Mouse (Mus musculus): ENCODE results near the gene Stip1.
"Not testable (repeated sequence)": the region's sequence is repeated elsewhere in the genome, so short reads cannot be mapped to it uniquely, and the experiment has no call there.

The Stip1 gene

DNA sequence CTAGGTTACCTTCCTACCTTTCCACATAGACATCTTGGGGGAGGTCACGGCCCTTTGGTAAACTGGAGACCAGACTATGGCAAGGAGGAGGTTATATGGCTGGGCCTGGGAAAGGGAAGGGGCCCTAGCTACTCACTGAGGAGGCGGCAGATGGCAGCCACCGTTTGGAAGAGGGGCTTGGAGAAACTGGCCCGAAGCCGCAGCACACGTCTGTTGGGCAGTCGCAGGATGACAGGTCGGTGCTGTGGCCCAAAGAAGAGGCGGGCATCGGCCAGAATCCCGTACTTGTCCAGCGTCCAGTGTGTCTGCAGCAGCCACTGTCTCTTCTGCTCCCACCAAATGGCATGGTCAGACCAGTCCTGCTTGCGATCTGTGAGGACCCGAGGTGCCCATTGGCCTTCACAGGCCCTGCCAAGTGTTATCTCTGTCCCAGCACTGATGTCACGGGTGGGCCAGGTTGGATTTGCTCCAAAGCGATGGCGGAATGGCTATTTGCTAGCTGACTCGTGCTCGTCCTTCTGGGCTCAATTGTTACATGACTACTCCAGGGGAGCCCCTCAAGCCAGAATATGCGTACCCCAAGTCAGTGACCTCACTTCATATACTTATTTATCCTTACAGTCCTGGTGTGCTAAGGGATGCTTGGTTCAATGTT, 25.2 kb downstream of the Stip1 start:
- DNase-seq (ENCODE audit: low spot score): no peak

DNA sequence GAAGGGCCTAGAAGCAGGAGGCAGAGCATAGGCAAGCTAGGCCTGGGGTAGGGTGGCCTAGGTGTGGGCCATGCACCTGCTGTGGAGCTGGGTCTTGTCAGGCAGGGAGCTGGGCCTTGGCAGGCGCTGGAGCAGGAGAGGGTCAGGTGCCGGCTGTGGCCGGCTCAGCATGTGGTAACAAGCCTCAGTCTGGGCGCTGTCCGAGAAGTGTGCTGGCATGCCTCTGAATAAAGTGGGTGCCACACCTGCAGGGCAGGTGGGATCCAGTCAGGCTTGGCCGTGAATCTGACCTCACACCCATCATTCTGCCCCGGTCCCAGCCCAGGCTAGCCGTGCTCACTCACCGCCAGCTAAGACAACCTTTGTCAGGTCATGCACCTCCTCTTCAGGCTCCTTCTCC, 25.8 kb downstream of the Stip1 start:
- DNase-seq (ENCODE audit: low spot score): no peak

DNA sequence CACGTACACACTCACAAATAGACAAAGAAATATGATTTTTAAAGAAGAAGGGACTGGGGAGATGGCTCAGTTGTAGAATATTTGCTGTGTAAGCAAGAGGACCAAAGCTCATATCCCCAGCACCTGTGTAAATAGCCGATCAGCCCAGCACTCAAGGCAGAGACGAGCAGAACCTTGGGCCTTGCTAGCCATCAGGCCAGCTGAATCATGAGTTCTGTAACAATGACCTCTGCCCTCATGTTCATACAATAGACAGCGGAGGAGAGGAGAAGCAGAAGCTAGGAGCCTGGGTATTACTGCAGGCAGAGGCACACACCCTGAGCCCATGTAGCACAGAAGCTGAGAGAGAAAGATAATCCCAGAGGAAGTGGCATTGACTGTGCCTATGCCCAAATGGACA, 27.3 kb downstream of the Stip1 start:
- DNase-seq (ENCODE audit: low spot score): no peak

DNA sequence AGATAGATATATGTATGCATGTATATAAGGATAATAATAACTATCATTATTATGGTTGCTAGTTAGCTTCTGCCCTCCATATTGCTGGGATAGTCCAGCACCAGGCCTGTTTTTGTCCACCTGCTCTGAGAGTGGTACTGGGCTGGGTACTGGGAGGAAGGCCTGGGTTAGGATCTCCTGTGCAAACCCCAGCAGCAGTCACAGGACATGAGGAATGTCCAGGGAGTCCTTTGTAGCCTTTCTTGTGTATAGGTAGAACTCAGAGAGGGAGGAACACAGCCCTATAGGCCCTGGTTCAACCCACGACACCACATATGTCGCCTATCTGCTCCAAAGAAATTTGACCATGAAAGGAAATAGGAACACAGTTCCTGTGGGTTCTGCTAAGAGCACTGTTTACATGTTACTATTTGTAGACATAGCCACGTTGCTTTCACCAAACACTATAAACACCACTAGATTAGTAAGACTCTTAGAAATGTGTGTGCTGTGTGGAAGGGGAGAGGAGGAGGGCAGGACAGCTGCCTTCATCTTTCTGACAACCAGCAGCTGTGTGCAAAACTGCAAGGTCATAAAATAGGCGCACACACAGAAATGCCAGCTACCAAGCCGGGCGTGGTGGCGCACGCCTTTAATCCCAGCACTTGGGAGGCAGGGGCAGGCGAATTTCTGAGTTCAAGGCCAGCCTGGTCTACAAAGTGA, 32.7 kb downstream of the Stip1 start:
- DNase-seq (ENCODE audit: low spot score): no peak

DNA sequence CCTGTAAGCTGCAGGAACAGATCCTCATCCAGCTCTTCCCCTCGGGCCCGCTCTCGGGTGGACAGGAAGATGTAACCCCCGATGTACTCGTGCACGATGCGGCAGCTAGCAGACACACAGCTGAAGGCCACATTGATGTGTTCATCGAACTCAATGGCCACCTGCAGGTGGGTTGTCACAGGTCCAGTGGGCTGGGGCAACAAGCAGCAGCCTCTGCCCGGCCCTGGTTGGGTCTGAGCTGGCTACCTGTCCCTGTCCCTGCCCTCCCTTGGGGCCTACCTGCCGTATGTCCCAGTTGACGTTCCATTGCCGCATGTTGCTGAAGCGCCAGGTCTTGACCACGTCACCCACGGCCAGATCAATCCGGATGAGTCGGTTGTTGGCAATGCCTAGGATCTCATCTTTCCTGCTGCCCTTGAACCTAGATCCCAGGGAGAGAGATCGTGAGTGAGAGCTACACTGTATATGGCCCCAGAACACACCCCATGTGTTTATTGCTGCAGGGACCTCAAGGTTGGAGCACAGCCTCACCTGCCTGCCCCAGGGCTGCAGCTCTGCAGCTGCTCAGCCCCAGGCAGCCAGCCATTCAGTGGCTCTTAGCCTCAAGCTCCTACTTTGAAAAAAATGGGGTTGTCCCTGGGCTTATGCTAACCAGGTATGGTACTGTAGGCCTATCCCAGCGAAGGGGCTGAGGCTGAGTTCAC, 40.3 kb downstream of the Stip1 start:
- no peak for DNase-seq (ENCODE audit: low spot score)

DNA sequence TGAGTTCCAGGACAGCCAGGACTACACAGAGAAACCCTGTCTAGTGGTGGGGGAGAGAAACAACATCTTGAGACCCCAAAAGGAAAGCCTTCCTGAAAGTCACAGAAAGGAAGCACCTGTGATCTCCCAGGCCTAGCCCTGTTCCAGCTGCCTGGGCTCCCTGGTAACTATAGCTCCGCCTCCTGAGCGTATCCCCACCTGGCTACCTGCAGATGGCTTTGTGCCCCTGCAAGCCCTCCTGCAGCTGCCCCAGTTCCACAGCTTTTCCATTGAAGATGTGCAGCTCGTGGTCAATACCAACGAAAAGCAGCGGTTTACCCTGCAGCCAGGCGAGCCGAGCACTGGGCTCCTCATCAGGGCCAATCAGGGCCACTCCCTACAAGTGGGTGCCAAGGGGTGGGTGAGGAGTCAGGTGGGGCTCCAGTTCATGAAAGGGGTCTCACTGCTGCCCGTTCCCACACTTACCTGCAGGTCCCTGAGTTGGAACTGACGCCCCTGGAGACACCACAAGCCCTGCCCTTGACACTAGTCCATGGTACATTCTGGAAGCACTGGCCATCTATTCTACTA, 42.0 kb downstream of the Stip1 start:
- no peak for DNase-seq (ENCODE audit: low spot score)

DNA sequence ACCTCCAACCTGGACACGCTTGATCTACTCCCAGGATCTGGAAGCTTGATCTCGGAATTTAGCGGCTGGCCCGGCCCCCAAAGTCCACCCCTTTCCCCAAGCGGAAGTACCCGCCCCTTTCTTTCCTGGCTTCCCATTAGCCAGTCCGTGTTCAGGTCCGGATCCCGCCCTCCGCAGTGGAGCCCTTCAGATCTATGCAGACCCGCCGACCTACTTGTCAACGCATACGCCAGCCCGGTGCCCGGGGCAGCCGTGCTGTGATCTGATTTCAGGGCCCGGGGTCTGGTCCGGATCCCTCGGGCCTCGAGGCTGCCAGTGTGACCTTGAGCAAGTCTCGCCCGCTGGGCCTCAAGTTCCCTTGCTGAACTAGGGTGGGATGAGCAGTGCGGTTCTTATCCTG, 43.8 kb downstream of the Stip1 start, which contains the start of the genes Nudt22 and Trpt1:
Gene Nudt22 (minus strand): TSS at position 112 of the 400 bp plus-strand sequence.
Gene Trpt1 (plus strand): TSS at position 126 of the 400 bp plus-strand sequence.
- DNase-seq (ENCODE audit: low spot score): no peak

DNA sequence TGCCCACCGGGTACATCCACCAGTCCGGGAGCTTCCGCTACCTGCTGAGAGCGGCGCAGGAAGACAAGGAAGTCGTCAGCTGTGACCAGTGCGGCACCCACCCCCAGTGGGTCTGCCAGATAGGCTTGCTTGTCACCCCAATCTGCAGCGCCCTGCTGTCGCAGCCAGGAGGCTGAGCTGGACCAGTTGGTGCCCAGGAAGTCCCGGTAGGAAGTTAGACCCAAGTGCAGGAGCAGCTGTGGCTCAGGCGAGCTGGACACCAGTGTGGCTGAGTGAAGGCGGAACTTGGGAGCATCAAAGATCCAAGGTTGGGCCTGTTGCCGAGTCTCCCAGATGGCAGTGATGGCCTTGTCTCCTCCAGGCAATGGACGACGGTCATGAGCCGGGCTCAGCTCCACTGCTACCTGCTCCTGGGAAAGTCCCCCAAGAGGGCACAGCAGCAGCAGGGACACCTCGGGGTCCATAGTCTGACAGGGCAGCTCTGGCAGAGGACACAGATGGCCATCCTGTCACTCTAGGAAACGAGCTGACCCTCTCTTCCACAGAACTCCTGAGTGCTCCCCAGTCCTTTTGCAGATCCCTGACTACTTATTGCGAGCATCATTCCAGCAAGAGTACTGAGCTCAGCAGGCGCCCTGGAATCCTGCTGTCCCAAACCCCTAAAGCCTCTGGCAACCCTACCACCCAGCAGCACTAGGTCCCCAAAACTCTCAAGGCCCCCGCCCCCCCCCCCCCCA, 44.3 kb downstream of the Stip1 start:
- DNase-seq (ENCODE audit: low spot score): no peak

DNA sequence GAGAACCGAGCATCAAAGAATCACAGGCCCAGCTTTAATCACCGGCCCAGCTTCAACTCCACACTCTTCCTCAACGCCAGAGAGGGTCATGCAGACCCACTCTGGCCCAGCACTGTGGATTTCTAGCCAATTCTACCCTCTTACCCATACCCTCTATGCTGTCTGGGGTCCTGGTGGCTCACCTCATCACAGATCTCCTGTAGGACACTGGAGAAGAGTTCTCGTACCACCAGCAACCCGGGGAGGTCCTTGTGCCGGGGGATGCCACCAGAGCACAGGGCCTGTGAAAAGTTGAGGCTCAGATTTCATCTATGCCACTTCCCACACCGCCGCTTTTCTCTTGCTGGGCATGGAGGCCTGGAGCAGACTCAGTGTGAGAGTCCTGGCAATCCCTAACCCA, 45.3 kb downstream of the Stip1 start:
- DNase-seq (ENCODE audit: low spot score): no peak

DNA sequence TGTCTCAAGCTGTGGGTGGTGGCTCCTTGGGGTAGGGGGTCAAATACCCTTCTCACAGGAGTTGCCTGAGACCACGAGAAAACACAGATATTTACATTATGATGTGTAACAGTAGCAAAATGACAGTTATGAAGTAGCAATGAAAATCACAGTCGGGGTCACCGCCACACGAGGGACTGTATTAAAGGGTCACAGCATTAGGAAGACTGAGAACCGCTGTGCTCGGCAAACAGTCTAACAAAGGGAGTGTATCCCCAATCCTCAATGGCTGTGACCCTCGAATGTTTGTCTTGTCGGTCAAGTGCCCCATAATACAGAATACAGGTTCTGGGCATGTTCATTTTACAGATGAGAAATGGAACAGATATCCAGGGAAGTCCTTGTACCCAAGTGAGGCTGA, 45.8 kb downstream of the Stip1 start:
- no peak for DNase-seq (ENCODE audit: low spot score)

DNA sequence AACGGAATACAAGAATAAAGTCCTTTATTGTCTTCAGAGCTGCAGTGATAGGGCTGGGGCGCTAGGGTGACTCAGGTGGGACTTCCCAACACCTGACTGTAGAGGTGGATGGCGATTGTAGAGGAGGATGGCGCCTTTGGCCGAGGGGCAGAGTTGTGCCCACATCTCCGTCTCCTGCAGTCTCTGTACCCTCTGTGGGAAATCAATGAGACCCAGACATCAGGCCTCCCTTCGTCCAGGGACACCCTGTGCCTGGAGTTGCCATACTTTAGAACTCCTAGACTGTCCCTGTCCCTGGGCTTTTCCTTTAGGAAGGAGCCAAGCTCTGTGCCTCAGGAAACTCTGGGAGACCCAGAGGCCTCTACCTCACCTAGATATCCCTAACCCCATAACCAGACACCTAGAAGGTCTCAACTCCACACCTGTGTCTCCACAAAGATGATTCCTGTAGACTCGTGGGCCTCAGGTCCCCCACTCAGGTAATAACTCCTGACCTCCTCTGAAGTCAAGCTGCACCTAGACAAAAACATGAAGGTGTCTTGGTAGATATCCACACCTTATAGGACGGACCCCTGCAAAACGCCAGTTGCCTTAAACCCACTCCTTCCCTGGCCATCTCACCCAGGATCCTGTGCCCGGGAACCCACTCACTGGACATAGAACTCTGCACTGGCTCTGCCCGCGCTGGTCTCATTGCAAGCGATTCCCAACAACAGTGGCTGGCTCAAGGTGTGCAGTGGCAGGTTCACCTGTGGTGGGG, 46.6 kb downstream of the Stip1 start:
- DNase-seq (ENCODE audit: low spot score): no peak

DNA sequence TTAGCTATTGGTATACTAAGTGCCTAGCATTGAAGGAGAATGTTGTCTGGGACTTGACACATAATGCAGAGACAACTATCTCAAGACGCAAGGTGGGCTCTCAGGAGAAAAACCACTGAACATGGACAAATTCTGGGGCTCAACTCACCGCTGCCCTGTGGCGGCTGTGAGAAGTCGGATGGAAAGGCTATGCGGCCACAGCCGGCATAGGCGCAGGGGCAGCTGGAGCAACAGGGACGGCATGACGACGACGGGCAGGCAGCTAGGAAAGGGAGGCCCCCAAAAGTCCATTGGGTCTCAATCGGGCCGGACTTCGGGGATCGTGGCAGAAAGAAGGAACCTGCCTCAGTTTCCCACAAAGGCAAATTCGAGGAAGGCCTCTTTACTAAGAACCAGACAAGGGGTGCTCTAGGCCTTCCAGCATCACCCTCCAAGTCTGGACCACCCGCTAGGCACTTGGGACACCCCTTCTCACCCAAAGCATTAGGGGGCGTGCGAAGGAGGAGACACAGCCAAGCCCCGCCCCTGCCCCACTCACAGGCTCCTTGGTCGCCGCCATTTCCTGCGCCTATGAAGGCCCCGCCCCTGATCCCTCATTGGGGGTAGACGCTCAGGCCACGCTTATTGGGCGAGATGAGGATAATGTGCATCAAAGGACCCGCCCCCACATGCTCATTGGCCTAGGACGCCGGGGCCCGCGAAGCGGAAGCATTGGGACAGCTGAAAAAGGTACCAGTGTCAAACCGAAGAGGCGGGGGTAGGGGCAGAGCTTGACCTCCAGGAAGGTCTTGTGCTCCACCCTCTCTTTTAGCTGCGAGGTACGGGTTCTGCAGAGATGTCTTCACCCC, 47.5 kb downstream of the Stip1 start, which contains the start of gene Dnajc4:
Gene Dnajc4 (minus strand): TSS at position 562 of the 848 bp plus-strand sequence.
- peak; percentile 89 for DNase-seq (ENCODE audit: low spot score)

DNA sequence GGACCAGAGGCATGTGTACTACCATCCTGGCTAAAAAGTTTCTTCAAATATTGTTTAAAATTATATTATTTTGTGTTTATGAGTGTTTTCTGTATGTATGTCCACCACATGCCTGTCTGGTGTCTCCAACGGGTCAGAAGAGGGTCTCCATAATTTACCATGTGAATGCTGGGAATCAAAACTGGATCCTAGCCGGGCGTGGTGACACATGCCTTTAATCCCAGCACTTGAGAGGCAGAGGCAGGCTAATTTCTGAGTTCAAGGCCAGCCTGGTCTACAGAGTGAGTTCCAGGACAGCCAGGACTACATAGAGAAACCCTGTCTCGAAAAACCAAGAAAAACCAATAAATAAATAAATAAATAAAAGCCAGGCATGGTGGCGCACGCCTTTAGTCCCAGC, 48.6 kb downstream of the Stip1 start:
- DNase-seq (ENCODE audit: low spot score): not testable (repeated sequence)

DNA sequence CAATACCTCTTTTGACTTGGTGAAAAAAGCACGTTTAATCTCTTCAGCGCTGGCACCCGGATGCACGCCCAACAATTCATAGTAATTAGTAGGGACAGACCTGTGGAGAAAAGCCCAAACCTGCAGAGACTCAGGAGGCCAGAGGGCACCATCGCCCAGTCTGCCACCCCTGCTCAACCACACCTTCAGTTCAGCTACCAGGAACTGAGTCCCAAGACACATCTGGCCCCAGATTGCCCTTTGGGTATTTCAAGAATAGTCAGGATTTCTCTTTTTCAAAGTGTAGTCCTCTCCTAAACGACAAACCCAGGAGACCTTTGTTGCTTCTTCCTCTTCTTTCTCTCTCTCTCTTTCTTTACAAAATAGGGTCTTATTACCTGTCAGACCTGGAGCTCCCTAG, 49.1 kb downstream of the Stip1 start:
- no peak for DNase-seq (ENCODE audit: low spot score)

DNA sequence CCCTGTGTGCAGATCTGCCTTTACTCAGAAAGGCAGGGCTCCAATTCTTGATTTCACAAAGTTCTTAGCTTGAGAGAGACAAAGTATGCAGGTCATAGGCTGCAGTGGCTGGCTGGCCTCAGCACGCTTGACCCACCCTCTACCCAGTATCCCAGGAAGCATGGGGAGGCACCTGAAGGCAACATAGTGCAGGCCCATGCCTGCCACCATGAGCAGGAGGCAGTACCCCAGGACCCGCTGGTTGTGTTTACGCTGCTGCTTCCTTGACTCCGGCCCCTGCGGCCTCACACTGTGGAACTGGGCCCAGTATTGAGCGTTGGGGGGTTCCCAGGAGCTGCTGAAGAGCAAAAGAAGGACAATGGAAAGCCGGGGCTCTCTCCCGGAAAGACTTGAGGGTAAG, 50.5 kb downstream of the Stip1 start:
- DNase-seq (ENCODE audit: low spot score): no peak

DNA sequence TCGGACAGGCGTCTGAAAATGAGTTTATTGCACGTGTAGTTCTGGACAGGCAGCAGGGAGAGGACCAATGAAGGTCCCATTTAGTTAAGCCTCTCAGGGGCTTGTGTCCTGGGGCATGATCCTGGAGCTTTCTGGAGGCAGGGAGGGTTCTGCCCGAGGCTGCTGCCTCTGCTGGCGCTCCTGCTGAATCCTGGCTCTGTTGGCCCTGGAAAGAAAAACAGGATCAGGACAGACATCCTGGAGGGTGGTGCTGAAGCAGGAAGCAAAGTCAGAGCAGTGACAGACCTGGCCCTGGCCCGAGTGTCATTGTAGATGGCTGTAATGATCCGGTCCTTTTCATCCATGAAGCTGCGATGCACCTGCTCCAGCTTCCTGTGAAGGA, 51.9 kb downstream of the Stip1 start:
- no peak for DNase-seq (ENCODE audit: low spot score)

DNA sequence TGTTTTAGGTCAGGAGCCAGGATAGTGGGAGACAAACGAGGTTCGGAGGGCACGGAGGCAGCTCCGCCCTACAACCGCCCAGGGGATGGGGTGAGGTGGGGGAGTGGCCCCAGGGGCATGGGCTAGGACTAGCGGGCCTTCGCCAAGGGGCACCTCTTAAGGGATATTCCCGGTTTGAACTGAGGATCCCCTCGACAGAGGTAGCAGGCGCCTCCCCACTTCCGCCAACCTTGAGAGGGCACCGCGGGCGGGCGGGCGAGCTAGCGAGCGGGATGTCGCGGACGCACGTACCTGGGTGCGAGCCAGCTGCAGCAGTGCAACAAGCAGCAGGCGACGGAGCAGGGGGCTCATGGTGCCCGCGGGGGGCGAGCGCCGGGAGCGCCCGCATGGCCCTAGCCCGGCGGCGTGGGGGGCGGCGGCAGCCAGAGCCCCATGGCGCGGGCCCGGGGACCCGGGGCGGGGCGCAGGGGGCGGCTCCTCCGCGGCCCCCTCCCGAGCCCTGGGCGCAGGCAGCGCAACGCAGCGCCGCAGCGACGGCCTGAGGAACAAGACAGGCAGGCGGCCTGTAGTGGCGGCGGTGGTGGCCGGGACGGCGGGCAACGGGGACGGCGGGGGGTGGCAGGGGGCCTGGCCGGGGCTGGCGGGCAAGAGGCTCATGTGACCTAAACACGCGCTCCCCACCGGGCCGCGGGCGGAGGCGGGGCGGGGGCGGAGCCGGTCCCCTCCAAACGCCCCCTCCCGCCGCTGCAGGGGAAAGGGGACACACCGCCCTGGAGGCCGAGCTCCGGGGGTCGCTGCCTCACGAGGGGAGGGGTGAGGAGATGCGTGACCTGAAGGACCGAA, 52.5 kb downstream of the Stip1 start, which contains the start of gene Vegfb:
Gene Vegfb (minus strand): TSS at position 591 of the 843 bp plus-strand sequence.
- DNase-seq (ENCODE audit: low spot score): no peak

DNA sequence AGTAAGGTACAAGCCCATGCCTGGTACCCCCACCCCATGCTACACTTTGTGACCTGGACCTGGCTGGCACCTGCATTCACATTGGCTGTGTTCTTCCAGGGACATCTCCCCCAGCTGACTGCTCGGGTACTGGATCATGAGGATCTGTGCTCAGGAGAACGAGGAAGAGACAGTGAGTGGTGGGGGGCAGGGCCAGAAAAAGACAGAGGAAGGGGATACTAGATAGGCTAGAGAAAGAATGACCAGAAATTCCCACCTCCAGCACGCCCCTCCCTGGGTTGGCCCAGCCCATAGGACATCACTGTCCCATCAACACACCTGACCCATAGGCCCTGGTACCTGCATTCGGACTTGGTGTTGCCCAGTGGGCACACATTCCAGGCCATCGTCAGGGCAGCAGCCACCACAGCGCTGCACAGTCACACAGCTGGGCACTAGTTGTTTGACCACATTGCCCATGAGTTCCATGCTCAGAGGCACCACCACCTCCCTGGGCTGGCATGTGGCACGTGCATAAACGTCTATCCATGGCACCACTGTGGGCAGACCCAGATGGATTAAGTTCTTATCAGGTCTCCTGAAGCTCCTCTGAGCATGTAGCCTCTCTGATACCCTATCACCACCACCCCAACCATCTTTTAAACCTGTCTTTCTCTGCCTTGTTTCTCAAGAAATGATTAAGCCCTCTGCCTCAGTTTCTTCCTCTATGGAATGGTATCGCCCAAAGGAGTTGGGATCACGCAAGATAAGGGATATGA, 53.6 kb downstream of the Stip1 start:
- no peak for DNase-seq (ENCODE audit: low spot score)

DNA sequence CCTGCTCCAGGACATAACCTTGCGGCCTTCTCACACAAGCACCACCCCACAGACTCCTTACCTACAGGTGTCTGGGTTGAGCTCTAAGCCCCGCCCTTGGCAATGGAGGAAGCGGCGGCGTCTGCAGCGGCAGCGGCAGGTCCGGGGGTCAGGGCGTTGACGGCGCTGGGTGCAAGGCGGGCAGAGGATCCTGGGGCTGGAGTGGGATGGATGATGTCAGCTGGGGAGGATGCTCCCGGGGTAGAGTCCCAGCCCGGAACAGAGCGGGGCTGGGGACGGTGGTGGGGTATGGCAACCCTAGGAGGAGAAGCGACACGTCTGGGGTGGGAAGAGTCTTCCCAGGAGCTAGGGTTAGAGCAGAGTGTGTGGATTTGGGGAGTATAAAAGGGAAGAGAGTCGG, 54.5 kb downstream of the Stip1 start:
- no peak for DNase-seq (ENCODE audit: low spot score)

All from layer of hippocampus, adult 9-10 months (tissue).